Mouse (Mus musculus) spleen, adult 12 weeks (tissue): ENCODE results near the gene Lsmem1.
A peak's percentile ranks its signal among the peaks of the same experiment; 100 is the strongest.

Experiments
- DNase-seq: peaks from one replicate; pipeline ENCODE4 v3.0.0; 2022; ENCODE audit warnings: low spot score

Lsmem1 gene

GRCm38 (mm10) chr12:40199302-40199701, at the start of gene Lsmem1:
TSS of gene Lsmem1 (minus strand) at chr12:40199490.
- DNase-seq: no peak

DNA sequence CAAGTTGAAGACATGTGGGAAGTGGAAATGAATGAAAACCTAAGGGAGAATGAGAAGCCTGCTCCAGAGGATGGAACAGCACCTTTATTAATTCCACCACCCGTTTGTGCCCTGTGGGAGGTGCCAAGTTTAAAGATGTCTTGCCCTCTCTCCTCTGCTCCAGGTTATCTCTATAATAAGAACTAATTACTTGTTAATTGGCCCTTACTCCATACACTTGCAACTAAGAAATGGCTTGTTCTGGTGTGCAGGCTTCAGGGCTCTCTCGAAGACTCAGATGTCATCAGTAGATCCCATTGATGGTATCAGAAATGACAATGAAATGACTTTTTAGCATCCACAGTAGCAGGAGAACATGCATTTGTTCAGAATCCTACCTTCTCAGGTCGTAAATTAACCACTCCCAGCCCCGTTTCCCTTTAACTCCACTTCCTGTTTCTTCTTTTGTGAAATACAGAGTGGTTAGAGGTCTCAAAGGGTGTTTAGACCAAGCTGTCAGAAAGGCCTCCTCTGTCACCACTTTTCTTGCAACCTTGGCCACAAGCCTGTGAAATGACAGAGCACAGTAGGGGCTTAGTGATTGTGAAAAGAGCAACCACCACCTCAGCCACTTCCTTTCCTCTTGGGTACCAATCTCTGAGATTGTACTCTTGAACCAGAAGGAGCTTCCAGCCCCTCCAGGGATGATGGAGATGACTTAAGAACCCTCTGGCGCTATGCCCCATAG, 49.3 kb upstream of the Lsmem1 start, which contains the start of gene Ifrd1:
Gene Ifrd1, minus strand, starts transcription at position 51 of the 727 bp plus-strand sequence.
- DNase-seq: no peak

DNA sequence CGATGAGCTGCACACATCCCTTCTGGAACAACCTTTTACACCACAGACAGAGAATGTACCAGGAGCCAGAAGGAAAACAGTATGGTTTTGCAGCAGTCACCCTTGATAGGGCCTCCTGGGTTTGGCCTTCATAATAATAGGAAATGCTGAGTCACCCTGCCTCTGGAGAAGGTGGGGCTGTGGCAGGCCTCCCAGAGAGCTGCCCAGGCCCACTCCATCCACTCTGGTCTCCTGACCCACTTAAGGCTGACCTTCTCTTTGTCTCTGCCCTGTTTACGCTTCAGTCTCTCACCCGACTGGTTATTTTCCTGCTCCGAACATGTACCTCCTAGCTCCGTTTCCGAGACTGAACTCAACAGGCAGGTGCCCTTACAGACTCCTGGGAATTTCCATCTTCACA, 48.7 kb upstream of the Lsmem1 start:
- no peak for DNase-seq

GRCm38 (mm10) chr12:40247384-40247783, 48.1 kb upstream of the Lsmem1 start:
- DNase-seq: no peak

DNA sequence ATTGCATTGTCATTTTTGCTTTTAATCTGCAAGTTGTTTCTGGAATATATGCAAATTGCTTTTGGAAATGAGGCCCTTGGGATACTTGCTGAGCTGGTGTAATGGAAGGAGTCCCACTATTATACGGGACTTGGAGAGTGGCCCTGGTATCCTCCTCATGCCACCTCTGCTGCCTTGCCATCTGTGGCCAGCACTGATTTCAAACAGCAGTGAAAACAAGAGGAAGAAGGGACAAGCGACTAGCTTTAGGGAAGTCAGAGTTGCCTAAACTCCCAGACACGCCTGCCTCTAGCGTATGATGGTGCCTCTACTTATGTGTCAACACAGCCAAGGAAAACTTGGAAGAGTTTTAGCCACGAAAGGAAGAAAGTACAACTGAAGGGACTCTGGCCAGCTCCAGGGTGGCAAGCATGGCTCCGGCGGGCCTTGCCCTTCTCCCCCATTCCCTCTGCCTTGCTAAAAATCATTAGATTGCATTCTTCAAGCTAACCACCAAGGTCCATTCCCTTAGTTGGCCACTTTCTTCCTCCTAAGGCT, 46.2 kb upstream of the Lsmem1 start:
- no peak for DNase-seq

DNA sequence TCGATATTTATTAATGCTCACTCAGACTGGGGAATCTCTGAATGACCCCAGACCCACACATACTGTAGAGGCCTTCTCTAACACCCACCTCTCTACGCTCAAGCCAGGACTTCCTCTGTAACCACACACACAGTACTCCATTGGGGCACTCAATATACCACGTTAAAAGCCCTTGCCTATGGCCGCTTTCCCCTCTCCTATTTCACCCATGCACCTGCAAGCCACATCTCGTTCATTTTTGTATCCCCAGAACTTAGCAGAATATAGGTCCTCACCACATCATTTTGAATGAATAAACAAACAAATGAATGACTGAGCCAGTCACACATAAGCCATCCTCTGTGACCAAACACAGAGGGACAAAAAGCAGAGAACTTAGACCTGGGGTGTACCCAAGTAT, 45.6 kb upstream of the Lsmem1 start:
- DNase-seq: no peak

DNA sequence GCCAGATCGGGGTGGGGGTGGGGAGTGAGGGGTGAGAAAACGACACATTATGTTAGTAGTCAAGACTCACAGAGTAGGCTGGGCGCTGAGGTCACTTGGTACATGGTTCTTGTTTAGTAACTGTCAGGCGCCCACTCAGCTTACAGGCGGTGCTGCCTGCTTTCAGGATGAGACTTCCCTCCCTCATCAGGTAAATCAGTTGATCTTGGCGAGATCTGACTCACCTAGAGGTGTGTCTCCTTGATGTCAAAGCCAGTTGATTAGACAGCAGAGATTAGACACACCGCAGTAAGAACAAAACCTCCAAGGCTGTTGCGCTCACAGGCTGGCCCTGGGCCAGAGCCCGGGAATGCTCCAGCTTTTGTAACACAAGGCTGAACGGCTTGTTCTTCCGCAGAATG, 44.5 kb upstream of the Lsmem1 start:
- DNase-seq: no peak

GRCm38 (mm10) chr12:40243241-40243640, 44.0 kb upstream of the Lsmem1 start:
- DNase-seq: no peak

- no peak for DNase-seq
Measured at GRCm38 (mm10) chr12:40239161-40239560, 39.9 kb upstream of the Lsmem1 start.

DNA sequence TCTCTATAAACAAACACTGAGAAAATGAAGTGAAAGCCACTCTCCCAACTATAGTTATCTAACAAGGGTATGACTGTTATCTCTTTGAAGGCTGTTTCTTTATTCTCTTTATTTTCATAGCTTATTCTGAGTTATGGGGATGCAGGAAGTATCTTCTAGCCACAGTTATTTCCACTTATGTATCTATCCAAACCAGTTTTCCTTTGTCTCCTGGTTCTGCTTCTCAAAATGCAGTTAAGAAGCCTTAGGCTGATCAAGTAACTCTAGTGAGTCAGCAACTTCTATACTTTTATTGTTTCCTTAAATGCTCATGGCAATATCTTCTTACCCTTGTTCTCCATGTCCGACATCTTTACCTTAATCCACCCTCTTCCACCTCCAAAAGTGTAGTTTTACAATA, 32.9 kb upstream of the Lsmem1 start:
- no peak for DNase-seq

DNA sequence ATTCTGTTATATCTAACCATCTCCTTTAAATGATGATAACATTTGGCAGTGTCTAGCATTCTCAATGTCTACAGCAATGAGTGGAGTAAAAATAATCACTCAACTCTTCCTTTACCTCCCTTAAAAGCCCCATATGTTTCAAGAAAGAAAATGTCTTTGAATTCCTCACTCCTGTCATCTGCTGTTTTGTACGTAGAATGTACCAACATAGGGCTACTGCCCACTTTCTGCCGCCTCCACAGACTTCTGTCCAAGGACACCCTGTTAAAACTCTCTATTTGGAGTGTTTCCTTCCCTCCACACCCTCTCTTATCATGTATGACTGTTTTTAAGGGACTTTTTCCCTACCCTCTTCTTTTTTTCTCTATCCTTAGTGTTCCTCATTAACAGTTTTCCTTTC, 32.3 kb upstream of the Lsmem1 start:
- DNase-seq: no peak

DNA sequence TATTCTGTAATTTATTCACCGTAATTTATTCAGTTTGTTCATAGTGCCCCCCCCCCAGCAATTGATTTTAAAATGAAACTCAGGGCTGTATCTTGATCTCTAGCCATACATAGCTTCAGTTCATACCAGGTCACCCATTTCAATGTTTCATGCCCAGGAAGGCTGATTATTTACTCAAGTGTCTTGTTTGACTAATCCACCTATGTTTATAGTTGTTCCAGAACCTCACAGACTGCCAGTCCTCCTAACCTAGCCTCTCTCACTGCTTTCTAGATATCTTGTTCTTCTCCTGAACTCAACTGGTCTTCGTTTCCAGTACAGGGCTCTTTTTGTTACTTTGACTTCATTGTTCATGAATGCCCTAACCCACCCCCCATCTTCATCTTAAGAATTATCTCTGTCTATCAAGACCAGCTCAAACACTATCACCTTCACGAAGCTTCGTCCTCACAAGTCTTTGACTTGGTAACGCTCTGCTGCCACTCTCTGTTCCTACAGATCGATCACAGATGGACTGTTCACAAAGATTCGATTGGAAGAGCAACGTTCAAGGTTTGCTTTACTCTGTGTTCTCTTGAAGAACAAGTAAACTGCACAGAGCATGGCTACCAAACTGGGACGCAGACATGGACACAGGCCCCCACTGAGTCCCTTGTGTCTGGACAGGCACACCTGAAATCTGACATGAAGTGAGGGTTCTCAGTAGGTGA, 25.0 kb upstream of the Lsmem1 start:
- no peak for DNase-seq

- DNase-seq: no peak
Measured at GRCm38 (mm10) chr12:40223676-40224075, 24.4 kb upstream of the Lsmem1 start.

GRCm38 (mm10) chr12:40223082-40223619, 23.9 kb upstream of the Lsmem1 start:
- peak; percentile 97 for DNase-seq

DNA sequence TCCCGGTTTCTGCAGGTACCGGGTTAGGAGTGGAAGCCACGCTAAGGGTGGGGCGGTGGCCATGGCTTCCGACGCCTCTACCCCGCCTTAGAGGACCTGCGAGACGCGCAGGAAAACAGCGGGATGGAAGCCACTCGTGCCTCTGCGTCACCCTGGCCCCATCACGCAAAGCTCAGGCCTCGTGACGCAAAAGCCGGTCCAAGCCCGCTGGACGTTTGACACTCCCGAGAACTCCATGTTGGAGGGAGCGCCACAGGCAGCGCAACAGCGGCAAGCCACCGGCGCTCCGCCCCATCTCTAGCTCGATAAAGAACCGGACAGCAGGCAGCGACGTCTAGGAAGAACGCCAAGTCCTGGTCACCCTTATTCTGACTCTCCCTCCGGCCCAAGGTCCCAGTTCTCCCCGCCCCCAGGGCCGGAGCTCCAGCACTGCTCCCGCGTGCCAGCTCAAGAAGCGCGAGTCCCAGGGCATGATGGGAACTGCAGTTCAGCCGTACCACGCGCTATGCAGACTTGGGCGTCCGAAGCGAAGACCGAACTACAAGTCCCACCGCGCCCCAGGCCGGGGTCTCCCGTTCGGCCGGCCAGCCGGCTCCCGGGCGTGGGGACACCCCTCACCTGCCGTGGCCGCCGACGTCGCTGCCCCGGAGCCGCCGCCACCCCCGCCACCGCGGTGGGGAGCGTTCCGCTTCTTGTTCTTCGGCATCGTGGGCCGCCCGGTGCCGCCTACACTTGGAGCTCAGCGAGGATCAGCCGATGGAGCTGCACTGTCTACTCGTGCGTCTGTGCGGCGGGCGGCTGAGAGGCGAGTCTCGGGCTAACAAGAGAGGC, 23.2 kb upstream of the Lsmem1 start:
- DNase-seq: peak; percentile 84

GRCm38 (mm10) chr12:40221611-40222010, 22.3 kb upstream of the Lsmem1 start:
- DNase-seq: no peak

DNA sequence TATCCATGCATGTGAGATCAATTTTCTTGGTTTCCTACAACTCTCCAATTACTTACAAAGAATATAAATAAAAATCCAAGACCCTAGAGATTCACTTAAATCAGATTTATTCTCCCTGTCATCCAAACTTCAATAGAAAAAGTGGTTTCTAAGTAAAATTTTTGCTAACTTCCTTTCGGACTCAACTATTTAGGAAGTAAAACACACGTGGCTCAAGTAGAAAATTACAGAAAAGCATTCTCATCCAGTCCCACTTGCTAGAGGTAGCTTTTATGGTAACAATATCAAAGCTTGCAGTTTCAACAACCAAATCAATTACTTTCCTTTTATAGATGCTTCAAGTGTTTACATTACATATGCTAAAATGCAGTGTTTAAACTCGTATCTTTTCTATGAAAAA, 21.6 kb upstream of the Lsmem1 start:
- no peak for DNase-seq

DNA sequence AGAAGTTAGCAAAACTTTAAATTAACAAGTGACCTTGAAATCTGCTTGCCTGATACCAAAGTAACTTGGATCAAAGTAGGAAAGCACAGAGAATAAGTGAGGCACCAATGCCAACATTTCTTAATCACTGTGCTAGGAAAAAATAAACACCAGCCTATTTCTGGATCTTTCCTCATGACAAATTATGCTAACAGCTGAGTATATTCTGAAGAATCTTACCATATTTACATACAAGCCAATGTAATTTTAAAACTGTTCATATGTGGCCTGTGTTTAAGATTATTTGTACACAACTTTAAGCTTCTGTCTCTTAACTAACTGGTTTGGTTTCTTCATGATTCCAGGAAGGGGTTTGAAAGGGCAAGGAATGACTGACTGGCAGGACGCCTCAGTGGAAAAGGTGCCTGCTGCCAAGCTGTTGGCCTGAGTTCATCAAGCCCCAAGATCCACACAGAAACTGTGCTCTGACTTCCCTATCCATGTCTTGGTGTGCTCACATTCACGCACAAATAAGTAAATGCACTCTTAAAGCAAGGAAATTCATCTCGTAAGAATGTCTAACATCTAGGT, 20.8 kb upstream of the Lsmem1 start:
- DNase-seq: no peak

DNA sequence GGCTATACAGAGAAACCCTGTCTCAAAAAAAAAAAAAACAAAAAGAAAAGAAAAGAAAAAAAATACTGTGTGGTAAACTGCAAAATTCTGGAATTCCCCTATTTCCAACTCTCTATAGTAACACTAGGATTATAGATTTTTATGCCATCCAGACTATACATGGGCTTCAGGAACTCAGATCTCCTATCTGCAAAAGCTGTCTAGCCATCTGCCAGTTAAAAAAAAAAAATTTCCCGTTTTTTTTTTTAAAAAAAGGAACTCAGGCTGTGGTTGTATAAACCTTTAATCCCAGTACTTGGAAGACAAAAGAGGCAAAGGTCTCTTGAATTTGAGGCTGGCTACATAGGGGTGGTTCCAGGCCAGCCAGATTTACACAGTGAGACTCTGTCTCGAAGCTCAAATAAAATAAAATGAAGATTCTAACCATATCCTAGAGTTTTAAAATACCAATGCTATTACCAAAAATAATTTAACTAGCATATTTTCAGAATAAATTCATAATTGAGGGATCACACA, 19.2 kb upstream of the Lsmem1 start:
- no peak for DNase-seq

GRCm38 (mm10) chr12:40217776-40218175, 18.5 kb upstream of the Lsmem1 start:
- no peak for DNase-seq
